Mouse (Mus musculus): ENCODE measurements around the gene Sh2b1. TPM values are rescaled to one million over a fixed set of nuclear protein-coding genes. Genes with fewer than 3 reads are reported as not detected.

Sh2b1 gene
- polyA plus RNA-seq, 1 experiment from 2014 or later: 26.4 TPM

- Histone ChIP-seq H3K9me3 (ENCODE audit: control insufficient read depth, low read length) (no peaks in the 10 kb centered on the region), H3K9ac (ENCODE audit: low read depth, low read length) (no peak overlapping the region), H3K4me2 (peak overlapping the region; percentile 7), H3K4me3 (ENCODE audit: low read depth, low read length) (no peak overlapping the region), H3K27ac (ENCODE audit: low read depth, low read length) (no peak overlapping the region), H3K4me1 (replicated peaks; ENCODE audit: control insufficient read depth, insufficient read depth, low read length) (peaks cover 40% of the 10 kb centered on the region), H3K27me3 (replicated peaks; ENCODE audit: control insufficient read depth, insufficient read depth, low read length) (no peaks in the 10 kb centered on the region), H3K36me3 (ENCODE audit: control insufficient read depth, insufficient read depth, low read length) (peaks cover 41% of the 10 kb centered on the region)
- no peak for DNase-seq (ENCODE audit: low spot score)
- WGBS: 62% methylated on average over 4 of the region's 4 CpGs
- no peak for ATAC-seq (replicated peaks; ENCODE audit: low FRiP score)
Measured at GRCm38 (mm10) chr7:126471853-126472252, 3.4 kb downstream of the Sh2b1 start.

DNA sequence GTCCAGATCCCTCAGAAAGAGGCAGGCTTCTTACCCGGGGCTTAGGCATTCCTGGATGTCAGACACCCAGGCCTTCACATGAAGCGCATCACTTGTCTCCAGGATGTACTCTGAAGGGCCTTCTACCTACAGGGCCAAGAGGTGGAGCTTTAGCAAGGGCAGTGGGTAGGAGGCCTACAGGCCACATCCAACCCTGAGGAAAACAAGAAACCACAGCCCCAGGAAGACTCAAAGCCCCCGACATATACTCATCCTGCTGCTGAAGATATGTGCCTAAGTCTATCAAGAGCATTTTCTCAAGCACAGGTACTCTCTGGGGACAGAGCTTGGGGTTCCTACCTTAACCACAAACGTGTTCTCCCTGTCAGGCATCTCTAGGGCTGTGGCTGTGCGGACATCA lies 3.9 kb downstream of the Sh2b1 start:
- H3K36me3 ChIP-seq (ENCODE audit: control insufficient read depth, insufficient read depth, low read length): peaks cover 41% of the 10 kb centered on the region
- H3K27ac ChIP-seq (ENCODE audit: low read depth, low read length): no peak overlapping the region
- H3K4me3 ChIP-seq (ENCODE audit: low read depth, low read length): no peak overlapping the region
- H3K4me2 ChIP-seq: no peak overlapping the region
- 77% methylated on average over 5 of the region's 5 CpGs for WGBS
- no peaks in the 10 kb centered on the region for H3K27me3 ChIP-seq (replicated peaks; ENCODE audit: control insufficient read depth, insufficient read depth, low read length)
- no peaks in the 10 kb centered on the region for H3K9me3 ChIP-seq (ENCODE audit: control insufficient read depth, low read length)
- ATAC-seq (replicated peaks; ENCODE audit: low FRiP score) (no peak), DNase-seq (ENCODE audit: low spot score) (no peak)
- no peak overlapping the region for H3K9ac ChIP-seq (ENCODE audit: low read depth, low read length)
- H3K4me1 ChIP-seq (replicated peaks; ENCODE audit: control insufficient read depth, insufficient read depth, low read length): peaks cover 39% of the 10 kb centered on the region

- H3K27ac ChIP-seq (ENCODE audit: low read depth, low read length): no peak overlapping the region
- no peak overlapping the region for H3K4me3 ChIP-seq (ENCODE audit: low read depth, low read length)
- no peak overlapping the region for H3K9ac ChIP-seq (ENCODE audit: low read depth, low read length)
- H3K4me2 ChIP-seq: no peak overlapping the region
- ATAC-seq (replicated peaks; ENCODE audit: low FRiP score) (no peak), DNase-seq (ENCODE audit: low spot score) (no peak)
- peaks cover 41% of the 10 kb centered on the region for H3K36me3 ChIP-seq (ENCODE audit: control insufficient read depth, insufficient read depth, low read length)
- no peaks in the 10 kb centered on the region for H3K27me3 ChIP-seq (replicated peaks; ENCODE audit: control insufficient read depth, insufficient read depth, low read length)
- 41% methylated on average over 6 of the region's 6 CpGs for WGBS
- H3K9me3 ChIP-seq (ENCODE audit: control insufficient read depth, low read length): no peaks in the 10 kb centered on the region
- peaks cover 40% of the 10 kb centered on the region for H3K4me1 ChIP-seq (replicated peaks; ENCODE audit: control insufficient read depth, insufficient read depth, low read length)
Measured at GRCm38 (mm10) chr7:126470077-126470476, 5.1 kb downstream of the Sh2b1 start.

- no peak for ATAC-seq (replicated peaks; ENCODE audit: low FRiP score)
- Histone ChIP-seq H3K9ac (ENCODE audit: low read depth, low read length) (no peak overlapping the region), H3K36me3 (ENCODE audit: control insufficient read depth, insufficient read depth, low read length) (peaks cover 41% of the 10 kb centered on the region), H3K4me3 (ENCODE audit: low read depth, low read length) (no peak overlapping the region), H3K4me2 (no peak overlapping the region), H3K4me1 (replicated peaks; ENCODE audit: control insufficient read depth, insufficient read depth, low read length) (peaks cover 34% of the 10 kb centered on the region), H3K27ac (ENCODE audit: low read depth, low read length) (no peak overlapping the region), H3K27me3 (replicated peaks; ENCODE audit: control insufficient read depth, insufficient read depth, low read length) (no peaks in the 10 kb centered on the region), H3K9me3 (ENCODE audit: control insufficient read depth, low read length) (no peaks in the 10 kb centered on the region)
- no peak for DNase-seq (ENCODE audit: low spot score)
- WGBS: 90% methylated on average over 18 of the region's 18 CpGs
Measured at GRCm38 (mm10) chr7:126467834-126468627, 7.2 kb downstream of the Sh2b1 start.

DNA sequence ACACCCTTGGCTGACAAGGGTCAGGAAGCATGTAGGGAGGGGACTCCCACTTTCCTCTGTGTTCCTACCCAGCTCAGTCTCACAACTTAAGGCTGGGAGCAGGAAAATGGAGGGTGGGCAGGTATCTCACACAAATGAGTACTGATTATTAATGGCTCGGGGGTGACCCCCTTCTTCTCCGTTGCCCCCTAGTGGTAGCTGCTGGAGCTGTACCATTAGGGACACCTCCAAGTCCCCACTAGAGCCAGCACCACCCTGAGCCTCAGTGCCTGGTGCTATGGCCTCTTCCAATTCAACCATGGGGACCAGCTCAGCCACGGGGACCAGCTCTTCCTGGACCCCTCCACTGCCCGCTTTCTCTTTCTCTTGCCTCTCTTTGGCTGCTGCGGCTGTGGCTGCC lies 8.0 kb downstream of the Sh2b1 start:
- no peak overlapping the region for H3K27ac ChIP-seq (ENCODE audit: low read depth, low read length)
- WGBS: 62% methylated on average over 5 of the region's 5 CpGs
- peaks cover 27% of the 10 kb centered on the region for H3K4me1 ChIP-seq (replicated peaks; ENCODE audit: control insufficient read depth, insufficient read depth, low read length)
- no peaks in the 10 kb centered on the region for H3K27me3 ChIP-seq (replicated peaks; ENCODE audit: control insufficient read depth, insufficient read depth, low read length)
- no peak overlapping the region for H3K4me3 ChIP-seq (ENCODE audit: low read depth, low read length)
- no peak overlapping the region for H3K9ac ChIP-seq (ENCODE audit: low read depth, low read length)
- peaks cover 38% of the 10 kb centered on the region for H3K36me3 ChIP-seq (ENCODE audit: control insufficient read depth, insufficient read depth, low read length)
- no peak for DNase-seq (ENCODE audit: low spot score)
- H3K9me3 ChIP-seq (ENCODE audit: control insufficient read depth, low read length): no peaks in the 10 kb centered on the region
- ATAC-seq (replicated peaks; ENCODE audit: low FRiP score): no peak; the same call in 1 of the 2 replicates
- no peak overlapping the region for H3K4me2 ChIP-seq

DNA sequence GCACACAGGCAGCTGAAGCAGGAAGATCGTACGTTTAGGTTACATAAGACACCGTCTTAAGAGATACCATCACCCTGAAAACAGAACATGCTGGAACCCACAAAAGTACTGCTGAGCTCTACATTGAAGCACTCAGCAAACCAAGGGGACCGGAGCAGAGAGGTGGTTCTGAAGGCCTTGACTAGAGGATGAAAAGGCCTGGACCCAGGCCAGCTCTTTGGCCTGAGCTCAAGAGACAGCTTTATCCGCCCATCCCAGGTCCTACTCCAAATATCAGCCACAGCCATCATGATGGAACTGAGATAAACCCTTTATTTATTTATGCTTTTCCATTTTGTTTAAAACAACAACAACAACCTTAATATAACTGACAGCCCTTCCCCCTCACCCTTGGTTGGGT lies 8.5 kb downstream of the Sh2b1 start:
- ATAC-seq (replicated peaks; ENCODE audit: low FRiP score): no peak
- H3K27me3 ChIP-seq (replicated peaks; ENCODE audit: control insufficient read depth, insufficient read depth, low read length): no peaks in the 10 kb centered on the region
- no peak for DNase-seq (ENCODE audit: low spot score)
- H3K27ac ChIP-seq (ENCODE audit: low read depth, low read length): no peak overlapping the region
- H3K9me3 ChIP-seq (ENCODE audit: control insufficient read depth, low read length): no peaks in the 10 kb centered on the region
- peaks cover 32% of the 10 kb centered on the region for H3K36me3 ChIP-seq (ENCODE audit: control insufficient read depth, insufficient read depth, low read length)
- H3K9ac ChIP-seq (ENCODE audit: low read depth, low read length): no peak overlapping the region
- 84% methylated on average over 5 of the region's 5 CpGs for WGBS
- peaks cover 22% of the 10 kb centered on the region for H3K4me1 ChIP-seq (replicated peaks; ENCODE audit: control insufficient read depth, insufficient read depth, low read length)
- no peak overlapping the region for H3K4me2 ChIP-seq
- no peak overlapping the region for H3K4me3 ChIP-seq (ENCODE audit: low read depth, low read length)

DNA sequence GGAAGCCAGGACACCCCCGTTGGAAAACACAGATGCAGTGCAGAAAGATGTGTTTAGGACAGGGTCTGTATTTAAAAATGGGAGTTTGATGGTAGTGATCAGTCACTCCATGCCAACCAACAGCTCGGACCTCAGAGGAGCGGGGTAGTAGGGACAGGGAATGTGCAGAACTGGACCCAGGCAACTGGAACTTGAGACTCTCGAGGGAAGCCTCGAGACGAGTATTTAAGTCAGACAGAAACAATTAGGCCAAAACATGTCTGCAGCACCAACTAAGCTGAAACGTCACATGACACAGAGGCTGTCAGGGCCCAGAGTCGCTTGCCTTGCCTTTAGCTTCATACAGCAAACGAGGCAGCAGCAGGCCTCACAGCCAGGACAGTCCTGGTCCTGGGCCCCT lies 9.1 kb downstream of the Sh2b1 start:
- H3K4me3 ChIP-seq (ENCODE audit: low read depth, low read length): no peak overlapping the region
- H3K9ac ChIP-seq (ENCODE audit: low read depth, low read length): no peak overlapping the region
- ATAC-seq (replicated peaks; ENCODE audit: low FRiP score) (no peak), DNase-seq (ENCODE audit: low spot score) (no peak)
- 69% methylated on average over 9 of the region's 9 CpGs for WGBS
- H3K27me3 ChIP-seq (replicated peaks; ENCODE audit: control insufficient read depth, insufficient read depth, low read length): no peaks in the 10 kb centered on the region
- peaks cover 17% of the 10 kb centered on the region for H3K4me1 ChIP-seq (replicated peaks; ENCODE audit: control insufficient read depth, insufficient read depth, low read length)
- H3K36me3 ChIP-seq (ENCODE audit: control insufficient read depth, insufficient read depth, low read length): peaks cover 27% of the 10 kb centered on the region
- H3K9me3 ChIP-seq (ENCODE audit: control insufficient read depth, low read length): no peaks in the 10 kb centered on the region
- H3K27ac ChIP-seq (ENCODE audit: low read depth, low read length): no peak overlapping the region
- H3K4me2 ChIP-seq: no peak overlapping the region

DNA sequence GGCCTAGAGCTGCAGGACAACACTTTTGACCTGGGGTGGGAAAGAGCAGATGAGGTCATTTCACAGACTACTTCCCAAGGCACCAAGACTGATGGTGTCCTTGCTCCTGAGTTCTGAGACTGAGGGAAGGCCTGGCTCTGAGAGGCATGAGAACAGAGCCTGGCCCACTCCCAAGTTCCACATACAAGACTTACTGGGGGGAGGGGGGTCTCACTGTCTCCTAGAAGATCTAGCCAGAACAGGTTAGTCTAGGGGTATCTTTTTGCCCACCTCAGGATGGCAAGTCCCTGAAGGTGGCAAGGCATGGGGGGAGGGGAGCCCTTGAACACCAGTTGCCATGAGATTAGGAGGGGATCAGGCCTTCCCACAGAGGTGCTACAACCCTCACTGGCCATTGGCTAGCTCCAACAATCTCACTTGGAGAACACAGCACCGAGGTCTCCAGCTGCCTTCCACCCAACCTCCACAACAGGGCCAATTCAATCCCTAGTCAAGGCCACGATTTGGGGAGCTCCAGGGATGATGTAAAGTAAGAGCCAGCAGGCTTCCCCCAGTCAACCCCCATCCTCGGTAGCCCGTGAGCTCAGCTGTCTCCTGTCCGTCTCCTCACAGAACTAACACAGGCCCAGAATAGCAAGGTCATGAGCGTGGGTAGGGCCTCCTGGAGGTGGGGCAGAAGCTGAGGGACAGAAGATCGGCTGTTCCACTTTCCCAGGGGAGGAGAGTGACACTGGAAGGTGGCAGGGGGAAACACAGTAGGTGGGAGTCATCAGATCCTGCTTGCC lies 9.8 kb downstream of the Sh2b1 start:
- Histone ChIP-seq H3K4me3 (ENCODE audit: low read depth, low read length) (no peak overlapping the region), H3K9ac (ENCODE audit: low read depth, low read length) (no peak overlapping the region), H3K4me2 (no peak overlapping the region), H3K27me3 (replicated peaks; ENCODE audit: control insufficient read depth, insufficient read depth, low read length) (no peaks in the 10 kb centered on the region), H3K9me3 (ENCODE audit: control insufficient read depth, low read length) (no peaks in the 10 kb centered on the region), H3K4me1 (replicated peaks; ENCODE audit: control insufficient read depth, insufficient read depth, low read length) (peaks cover 13% of the 10 kb centered on the region), H3K27ac (ENCODE audit: low read depth, low read length) (no peak overlapping the region), H3K36me3 (ENCODE audit: control insufficient read depth, insufficient read depth, low read length) (peaks cover 22% of the 10 kb centered on the region)
- 26% methylated on average over 7 of the region's 7 CpGs for WGBS
- DNase-seq (ENCODE audit: low spot score) (no peak), ATAC-seq (replicated peaks; ENCODE audit: low FRiP score) (no peak)
